Mouse (Mus musculus): ENCODE data around the gene Hist1h2ah.

DNA sequence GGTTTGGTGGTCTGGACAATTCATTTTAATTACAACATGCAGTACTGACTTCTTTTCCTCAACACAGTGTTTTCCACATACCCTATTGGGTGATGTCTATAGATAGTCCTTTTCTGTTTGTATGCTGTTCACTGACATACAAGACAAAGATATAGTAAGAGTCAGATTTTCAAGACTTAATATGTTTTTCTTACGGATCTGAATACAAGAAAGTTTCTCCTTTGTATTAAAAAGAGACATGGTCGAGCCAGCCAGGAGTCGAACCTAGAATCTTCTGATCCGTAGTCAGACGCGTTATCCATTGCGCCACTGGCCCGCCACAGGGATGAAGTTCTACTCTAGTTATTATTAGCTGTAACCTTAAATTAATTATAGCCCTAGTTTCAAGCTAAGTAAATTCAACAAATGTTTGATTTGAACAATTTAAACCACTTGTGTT lies 14.4 kb downstream of the Hist1h2ah start:
- TF ChIP-seq CTCF (IDR thresholded peaks at IDR 0.05; ENCODE audit: borderline replicate concordance, control insufficient read depth, extremely low read depth, insufficient read depth, low read length, poor library complexity) = no peak
- no peak for TF ChIP-seq POLR2A (IDR thresholded peaks at IDR 0.05; ENCODE audit: control insufficient read depth, extremely low read depth, insufficient read depth, low read length, poor library complexity)

Data from thymus, adult 2 months (tissue).